Mouse (Mus musculus) limb, embryonic 13.5 days (tissue): ENCODE data around the gene Axdnd1. TPM values are rescaled to one million over a fixed set of nuclear protein-coding genes. Genes with fewer than 3 reads are reported as not detected.

Source experiments
- ATAC-seq: fragments of 200-750 bp; cut with Nextera tagmentation; 2 replicates; pipeline ENCODE4 v1.8.0; 2017; ENCODE audit warnings: low read depth, moderate number of reproducible peaks, moderate TSS enrichment; ENCODE audit not compliant: low FRiP score
- H3K27ac ChIP-seq: fragments of 300-500 bp; sonication (generic); 2 replicates; pipeline ENCODE4 v1.5.1; 2015; ENCODE audit warnings: inconsistent platforms, mild to moderate bottlenecking, moderate library complexity
- H3K27me3 ChIP-seq: fragments of 300-500 bp; sonication (generic); 2 replicates; pipeline ENCODE4 v1.6.1; 2015; ENCODE audit warnings: mild to moderate bottlenecking, inconsistent platforms
- H3K36me3 ChIP-seq: fragments of 300-500 bp; sonication (generic); 2 replicates; pipeline ENCODE4 v1.6.1; 2015; ENCODE audit warnings: inconsistent platforms, mild to moderate bottlenecking, moderate library complexity
- H3K4me1 ChIP-seq: fragments of 300-500 bp; sonication (generic); 2 replicates; pipeline ENCODE4 v1.6.1; 2015; ENCODE audit warnings: inconsistent platforms
- H3K4me2 ChIP-seq: fragments of 300-500 bp; sonication (generic); replicated peaks from 2 replicates; pipeline ENCODE4 v1.6.1; 2015; ENCODE audit warnings: inconsistent platforms, mild to moderate bottlenecking, moderate library complexity
- H3K4me3 ChIP-seq: fragments of 300-500 bp; sonication (generic); 2 replicates; pipeline ENCODE4 v1.5.1; 2015; ENCODE audit warnings: moderate library complexity, mild to moderate bottlenecking, inconsistent platforms
- H3K9ac ChIP-seq: fragments of 300-500 bp; sonication (generic); 2 replicates; pipeline ENCODE4 v1.6.1; 2015; ENCODE audit warnings: mild to moderate bottlenecking, inconsistent platforms
- H3K9me3 ChIP-seq: fragments of 300-500 bp; sonication (generic); 2 replicates; pipeline ENCODE4 v1.6.1; 2016; ENCODE audit warnings: inconsistent platforms
- WGBS: fragments of 180-500 bp; shearing (Covaris S2); methylation state at CpG from one replicate; pipeline ENCODE4 v1.1.7; 2015; 5-methylcytosine and 5-hydroxymethylcytosine counted together
- polyA plus RNA-seq: library from polyadenylated mRNA; unstranded; fragments of >200 nt; fragmentation: Nextera tagmentation; extraction: Ambion mirVana; gene quantifications from 2 replicates; pipeline ENCODE4 v1.2.1, GENCODE M21; 2015

Gene Axdnd1
- polyA plus RNA-seq, 1 experiment from 2014 or later, result 1.0 TPM

GRCm38 (mm10) chr1:156386232-156386631 lies 34.7 kb downstream of the Axdnd1 start:
- Histone ChIP-seq H3K4me2 (no peak overlapping the region), H3K9ac (no peak overlapping the region), H3K36me3 (no peaks in the 10 kb centered on the region), H3K4me1 (no peaks in the 10 kb centered on the region), H3K4me3 (no peak overlapping the region), H3K27me3 (no peaks in the 10 kb centered on the region), H3K27ac (no peak overlapping the region), H3K9me3 (0 out of 2 replicates have a peak, but pooled peaks cover 4% of the 10 kb centered on the region)
- no peak for ATAC-seq
- WGBS, result 91% methylated on average over 4 of the region's 4 CpGs

- 89% methylated on average over 3 of the region's 3 CpGs for WGBS
- Histone ChIP-seq H3K36me3 (no peaks in the 10 kb centered on the region), H3K27ac (no peak overlapping the region), H3K4me1 (no peaks in the 10 kb centered on the region), H3K4me3 (no peak overlapping the region), H3K27me3 (no peaks in the 10 kb centered on the region), H3K9ac (no peak overlapping the region), H3K9me3 (0 out of 2 replicates have a peak, but pooled peaks cover 4% of the 10 kb centered on the region), H3K4me2 (no peak overlapping the region)
- no peak for ATAC-seq
These were observed 39.7 kb downstream of the Axdnd1 start for GRCm38 (mm10) chr1:156381217-156381616.

GRCm38 (mm10) chr1:156365740-156366139 lies 55.2 kb downstream of the Axdnd1 start, which contains the start of gene Gm2000:
TSS of gene Gm2000 (plus strand) at chr1:156366040.
- ATAC-seq, result no peak
- H3K9ac ChIP-seq, result no peak within 1 kb of the TSS
- H3K27me3 ChIP-seq, result no peaks in the 10 kb centered on the region
- H3K36me3 ChIP-seq, result no peaks in the 10 kb centered on the region
- H3K9me3 ChIP-seq, result peaks cover 4% of the 10 kb centered on the region; the same call in 1 of the 2 replicates
- H3K4me1 ChIP-seq, result no peaks in the 10 kb centered on the region
- WGBS, result 93% methylated on average over 8 of the region's 8 CpGs
- H3K4me2 ChIP-seq, result no peak within 1 kb of the TSS
- H3K4me3 ChIP-seq, result no peak within 1 kb of the TSS
- H3K27ac ChIP-seq, result no peak within 1 kb of the TSS

GRCm38 (mm10) chr1:156352466-156352865 lies 68.5 kb downstream of the Axdnd1 start:
- ATAC-seq, result no peak
- 91% methylated on average over 2 of the region's 2 CpGs for WGBS
- no peaks in the 10 kb centered on the region for H3K4me1 ChIP-seq
- no peaks in the 10 kb centered on the region for H3K36me3 ChIP-seq
- H3K9me3 ChIP-seq, result no peaks in the 10 kb centered on the region
- no peak overlapping the region for H3K9ac ChIP-seq
- H3K27me3 ChIP-seq, result no peaks in the 10 kb centered on the region
- H3K4me2 ChIP-seq, result no peak overlapping the region
- H3K27ac ChIP-seq, result no peak overlapping the region
- no peak overlapping the region for H3K4me3 ChIP-seq

- no peak overlapping the region for H3K9ac ChIP-seq
- H3K4me2 ChIP-seq, result no peak overlapping the region
- H3K27me3 ChIP-seq, result no peaks in the 10 kb centered on the region
- no peaks in the 10 kb centered on the region for H3K9me3 ChIP-seq
- WGBS, result 79% methylated on average over 4 of the region's 4 CpGs
- no peaks in the 10 kb centered on the region for H3K4me1 ChIP-seq
- H3K4me3 ChIP-seq, result no peak overlapping the region
- no peaks in the 10 kb centered on the region for H3K36me3 ChIP-seq
- H3K27ac ChIP-seq, result no peak overlapping the region
- ATAC-seq, result no peak
These were observed 70.5 kb downstream of the Axdnd1 start for GRCm38 (mm10) chr1:156350441-156350840.

GRCm38 (mm10) chr1:156349031-156349430 lies 71.9 kb downstream of the Axdnd1 start:
- Histone ChIP-seq H3K27ac (no peak overlapping the region), H3K4me1 (no peaks in the 10 kb centered on the region), H3K36me3 (no peaks in the 10 kb centered on the region), H3K9me3 (no peaks in the 10 kb centered on the region), H3K9ac (no peak overlapping the region), H3K4me3 (no peak overlapping the region), H3K27me3 (no peaks in the 10 kb centered on the region), H3K4me2 (no peak overlapping the region)
- no peak for ATAC-seq
- 77% methylated on average over 4 of the region's 4 CpGs for WGBS

- 84% methylated on average over 4 of the region's 4 CpGs for WGBS
- ATAC-seq, result no peak
- H3K27ac ChIP-seq, result no peak overlapping the region
- no peaks in the 10 kb centered on the region for H3K36me3 ChIP-seq
- H3K9ac ChIP-seq, result no peak overlapping the region
- no peak overlapping the region for H3K4me2 ChIP-seq
- H3K4me1 ChIP-seq, result no peaks in the 10 kb centered on the region
- H3K27me3 ChIP-seq, result no peaks in the 10 kb centered on the region
- no peaks in the 10 kb centered on the region for H3K9me3 ChIP-seq
- no peak overlapping the region for H3K4me3 ChIP-seq
These were observed 75.3 kb downstream of the Axdnd1 start for GRCm38 (mm10) chr1:156345633-156346032.

- Histone ChIP-seq H3K4me1 (no peaks in the 10 kb centered on the region), H3K4me3 (no peak overlapping the region), H3K4me2 (no peak overlapping the region), H3K27ac (no peak overlapping the region), H3K36me3 (no peaks in the 10 kb centered on the region), H3K9me3 (no peaks in the 10 kb centered on the region), H3K9ac (no peak overlapping the region), H3K27me3 (no peaks in the 10 kb centered on the region)
- ATAC-seq, result no peak
- 76% methylated on average over 4 of the region's 4 CpGs for WGBS
These were observed 76.5 kb downstream of the Axdnd1 start for GRCm38 (mm10) chr1:156344433-156344832.

- Histone ChIP-seq H3K36me3 (no peaks in the 10 kb centered on the region), H3K4me3 (no peak overlapping the region), H3K27ac (no peak overlapping the region), H3K4me1 (no peaks in the 10 kb centered on the region), H3K9me3 (no peaks in the 10 kb centered on the region), H3K4me2 (no peak overlapping the region), H3K27me3 (no peaks in the 10 kb centered on the region; the same call in 1 of the 2 replicates), H3K9ac (no peak overlapping the region)
- ATAC-seq, result no peak
- WGBS, result 55% methylated on average over 4 of the region's 4 CpGs
These were observed 80.1 kb downstream of the Axdnd1 start for GRCm38 (mm10) chr1:156340847-156341246.

- Histone ChIP-seq H3K27ac (no peak overlapping the region), H3K36me3 (no peaks in the 10 kb centered on the region), H3K4me1 (no peaks in the 10 kb centered on the region), H3K4me2 (no peak overlapping the region), H3K9ac (no peak overlapping the region), H3K27me3 (no peaks in the 10 kb centered on the region), H3K9me3 (no peaks in the 10 kb centered on the region), H3K4me3 (no peak overlapping the region)
- ATAC-seq, result no peak
- 87% methylated on average over 9 of the region's 9 CpGs for WGBS
These were observed 97.8 kb downstream of the Axdnd1 start for GRCm38 (mm10) chr1:156323126-156323525.

- Histone ChIP-seq H3K4me2 (peak within 1 kb of the TSS; percentile 55), H3K36me3 (no peaks in the 10 kb centered on the region), H3K27me3 (peaks cover 66% of the 10 kb centered on the region), H3K9ac (no peak within 1 kb of the TSS), H3K9me3 (no peaks in the 10 kb centered on the region), H3K27ac (no peak within 1 kb of the TSS), H3K4me3 (peak within 1 kb of the TSS; percentile 26), H3K4me1 (peaks cover 7% of the 10 kb centered on the region)
- no peak for ATAC-seq
- 4% methylated on average over 29 of the region's 29 CpGs for WGBS
These were observed 110.3 kb downstream of the Axdnd1 start, which contains the start of gene Nphs2 for GRCm38 (mm10) chr1:156310630-156311029. TSS of gene Nphs2 (plus strand) at chr1:156310727.

GRCm38 (mm10) chr1:156308595-156308994 lies 112.4 kb downstream of the Axdnd1 start:
- H3K4me3 ChIP-seq, result no peak overlapping the region
- H3K9me3 ChIP-seq, result no peaks in the 10 kb centered on the region
- no peak overlapping the region for H3K27ac ChIP-seq
- H3K36me3 ChIP-seq, result no peaks in the 10 kb centered on the region
- H3K27me3 ChIP-seq, result peaks cover 86% of the 10 kb centered on the region
- no peak overlapping the region for H3K9ac ChIP-seq
- ATAC-seq, result no peak
- peaks cover 7% of the 10 kb centered on the region for H3K4me1 ChIP-seq
- 74% methylated on average over 1 of the region's 1 CpGs for WGBS
- H3K4me2 ChIP-seq, result no peak overlapping the region
